Mouse (Mus musculus) ES-Bruce4 (cell line): ENCODE data around the gene Adora1.

Source experiments
- CTCF ChIP-seq: IDR thresholded peaks from one replicate; pipeline ENCODE4 v1.8.1; 2011; ENCODE audit warnings: low read depth, low read length
- POLR2A ChIP-seq: IDR thresholded peaks from one replicate; pipeline ENCODE4 v1.8.1; 2011; ENCODE audit warnings: low read length; ENCODE audit not compliant: insufficient read depth

GRCm38 (mm10) chr1:134283108-134283507 lies 47.9 kb upstream of the Adora1 start:
- TF ChIP-seq POLR2A (no peak), CTCF (no peak)
